Mouse (Mus musculus) bone marrow macrophage, adult 2 months (primary cell): ENCODE results near the gene Hic2. TPM values are rescaled to one million over a fixed set of nuclear protein-coding genes. Genes with fewer than 3 reads are reported as not detected.
"Not testable (repeated sequence)": the region's sequence is repeated elsewhere in the genome, so short reads cannot be mapped to it uniquely, and the experiment has no call there.

Experiments used
- H3K27ac ChIP-seq: 2 replicates; pipeline ENCODE4 v1.5.1; 2012; ENCODE audit warnings: low read depth, low read length; ENCODE audit not compliant: insufficient read depth
- H3K4me1 ChIP-seq: 2 replicates; pipeline ENCODE4 v1.6.1; 2012; ENCODE audit warnings: low read length; ENCODE audit not compliant: control insufficient read depth, insufficient read depth
- H3K4me3 ChIP-seq: 2 replicates; pipeline ENCODE4 v1.5.1; 2012; ENCODE audit warnings: mild to moderate bottlenecking, low read length, moderate library complexity; ENCODE audit not compliant: insufficient read depth
- CTCF ChIP-seq: IDR thresholded peaks from 2 replicates; pipeline ENCODE4 v1.5.1; 2012; ENCODE audit warnings: low read depth, mild to moderate bottlenecking, low read length, moderate library complexity
- POLR2A ChIP-seq: IDR thresholded peaks from 2 replicates; pipeline ENCODE4 v1.6.1; 2012; ENCODE audit warnings: mild to moderate bottlenecking, low read depth, low read length, borderline replicate concordance
- polyA plus RNA-seq: library from polyadenylated mRNA; stranded (reverse); fragments of >200 nt; gene quantifications from 2 replicates; pipeline ENCODE4 v1.2.4, GENCODE M21; 2012; ENCODE audit not compliant: missing spikeins, insufficient read depth, insufficient read length

Gene Hic2
- polyA plus RNA-seq, 1 experiment = 2.0 TPM

GRCm38 (mm10) chr16:17208389-17209361 is 24.7 kb upstream of the Hic2 start, which contains the start of gene Rimbp3:
Rimbp3 (plus strand) TSS chr16:17208603.
- peak within 1 kb of the TSS; percentile 72 for H3K4me3 ChIP-seq
- no peak within 1 kb of the TSS for H3K27ac ChIP-seq
- no peaks in the 10 kb centered on the region for H3K4me1 ChIP-seq
- TF ChIP-seq POLR2A (no peak), CTCF (peak; percentile 78)

DNA sequence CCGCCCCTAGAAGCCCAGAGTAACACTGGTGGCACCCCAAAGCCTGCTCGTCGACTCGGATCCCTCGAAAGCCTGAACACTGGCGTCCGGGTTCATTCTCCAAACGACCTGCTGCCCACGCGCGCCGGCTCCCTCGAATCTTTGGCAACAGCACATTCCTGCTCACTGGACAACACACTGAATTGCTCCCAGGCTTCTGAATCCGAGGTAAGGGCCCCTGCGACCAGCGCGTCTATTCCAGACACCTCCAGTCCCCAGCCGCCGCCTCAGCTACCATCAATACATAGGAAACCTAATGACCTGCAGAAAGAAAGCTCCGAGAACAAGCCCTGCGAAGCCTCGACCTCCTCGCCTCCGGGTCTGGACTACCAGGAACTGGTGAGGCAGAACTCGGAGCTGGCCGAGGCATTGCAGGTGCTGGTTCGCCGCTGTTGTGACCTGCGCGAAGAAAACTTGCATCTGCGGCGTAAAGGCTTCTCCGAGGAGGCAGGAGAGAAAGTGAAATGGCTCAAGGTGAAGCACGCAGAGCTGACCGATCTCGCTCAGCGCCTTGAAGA is 23.9 kb upstream of the Hic2 start:
- no peak overlapping the region for H3K27ac ChIP-seq
- no peaks in the 10 kb centered on the region for H3K4me1 ChIP-seq
- H3K4me3 ChIP-seq = peak overlapping the region; percentile 72
- 0 out of 2 replicates have a peak, but pooled peaks have one; percentile 0 for TF ChIP-seq CTCF
- no peak for TF ChIP-seq POLR2A

DNA sequence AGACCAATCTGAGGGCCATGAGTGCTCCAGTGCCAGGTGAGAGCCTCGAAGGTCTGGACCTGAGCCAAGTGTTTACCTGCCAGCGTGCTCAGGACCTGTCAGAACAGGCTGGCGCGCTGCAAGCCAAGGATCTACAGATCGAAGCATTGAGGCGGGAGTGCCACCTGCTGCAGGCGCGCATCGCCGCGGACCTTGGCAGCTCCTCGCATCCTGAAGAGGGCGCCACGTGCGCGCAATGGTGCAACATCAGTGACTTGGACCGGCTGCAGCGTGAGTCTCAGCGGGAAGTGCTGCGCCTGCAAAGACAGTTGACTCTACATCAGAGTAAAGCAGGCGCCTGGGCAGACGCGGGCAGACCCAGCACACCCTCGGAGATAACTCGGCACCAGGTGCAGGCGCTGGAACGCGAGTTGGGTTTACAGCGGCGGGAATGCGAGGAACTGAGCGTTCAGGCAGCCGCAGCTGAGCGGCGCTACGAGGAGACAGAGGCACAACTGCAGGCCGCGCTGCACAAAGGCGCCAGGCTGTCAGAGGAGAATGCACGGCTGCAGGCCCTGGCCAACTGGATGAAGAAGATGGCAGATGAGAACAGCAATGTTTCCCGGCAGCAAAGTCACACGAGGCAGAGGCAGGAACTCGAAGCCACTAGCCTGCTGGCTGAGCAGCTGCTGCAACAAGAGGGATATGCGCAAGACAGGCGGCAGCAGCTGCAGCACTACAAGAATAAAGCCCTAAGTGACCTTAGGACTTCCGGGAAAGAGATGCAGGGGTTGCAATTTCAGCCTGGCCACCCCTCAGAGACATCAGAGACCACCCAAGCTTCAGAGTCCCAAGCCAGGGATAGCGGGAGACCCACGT is 23.2 kb upstream of the Hic2 start:
- Histone ChIP-seq H3K27ac (no peak overlapping the region), H3K4me1 (no peaks in the 10 kb centered on the region), H3K4me3 (peak overlapping the region; percentile 72)
- TF ChIP-seq CTCF (peak; percentile 65), POLR2A (no peak)

DNA sequence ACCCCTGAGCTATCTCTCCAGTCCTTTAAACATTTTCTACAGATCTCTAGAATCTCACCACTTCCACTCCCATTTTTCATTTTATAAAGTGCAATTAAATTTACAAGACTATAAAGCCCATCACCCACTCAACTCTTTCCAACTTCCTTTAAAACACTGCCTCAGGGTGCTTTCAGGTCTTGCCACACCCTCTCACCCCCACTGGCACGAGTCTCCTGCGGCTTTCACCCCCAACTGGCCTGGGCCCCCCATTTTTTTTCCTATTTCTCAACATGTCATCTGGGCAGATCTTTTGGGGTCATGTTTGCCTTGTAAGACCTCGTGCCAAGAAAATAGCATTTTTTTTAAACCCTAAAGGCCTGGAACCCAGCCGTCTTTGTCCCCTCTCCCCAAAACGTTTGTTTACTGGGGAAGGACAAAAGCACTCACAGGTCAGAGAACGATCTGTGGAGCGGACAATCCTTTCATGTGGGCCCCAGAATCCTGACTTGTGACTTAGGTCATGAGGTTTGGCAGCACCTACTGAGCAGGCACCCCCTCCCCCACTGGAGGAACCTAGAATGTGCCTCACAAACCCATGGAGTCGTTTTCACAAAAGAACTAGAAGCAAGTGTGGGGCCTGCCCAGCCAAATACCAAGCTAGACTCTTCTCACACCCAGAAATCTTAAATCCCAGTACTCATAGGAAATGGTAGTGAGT is 16.3 kb upstream of the Hic2 start:
- Histone ChIP-seq H3K4me3 (no peak overlapping the region), H3K27ac (no peak overlapping the region), H3K4me1 (peaks cover 10% of the 10 kb centered on the region)
- TF ChIP-seq CTCF (no peak), POLR2A (no peak)

GRCm38 (mm10) chr16:17220127-17220733 is 13.1 kb upstream of the Hic2 start:
- no peak overlapping the region for H3K27ac ChIP-seq
- peaks cover 10% of the 10 kb centered on the region for H3K4me1 ChIP-seq
- TF ChIP-seq POLR2A = no peak
- TF ChIP-seq CTCF = no peak
- no peak overlapping the region for H3K4me3 ChIP-seq

DNA sequence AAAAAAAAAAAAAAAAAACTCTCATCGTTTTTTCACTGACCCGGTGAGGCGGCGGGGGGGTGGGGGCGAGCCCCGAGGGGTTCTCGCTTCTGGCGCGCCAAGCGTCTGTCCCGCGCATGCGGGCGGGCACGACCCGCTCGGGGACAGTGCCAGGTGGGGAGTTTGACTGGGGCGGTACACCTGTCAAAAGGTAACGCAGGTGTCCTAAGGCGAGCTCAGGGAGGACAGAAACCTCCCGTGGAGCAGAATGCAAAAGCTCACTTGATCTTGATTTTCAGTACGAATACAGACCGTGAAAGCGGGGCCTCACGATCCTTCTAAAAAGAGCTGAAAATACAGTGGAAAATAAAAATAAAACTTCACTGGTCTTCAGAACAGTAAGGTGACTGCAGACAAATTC is 11.2 kb upstream of the Hic2 start:
- TF ChIP-seq POLR2A (no peak), CTCF (no peak)

GRCm38 (mm10) chr16:17225584-17225983 is 7.8 kb upstream of the Hic2 start:
- H3K4me3 ChIP-seq = no peak overlapping the region
- peaks cover 6% of the 10 kb centered on the region for H3K4me1 ChIP-seq
- TF ChIP-seq POLR2A = no peak
- H3K27ac ChIP-seq = no peak overlapping the region

More for the DNA sequence above, 11.2 kb upstream of the Hic2 start:
- Histone ChIP-seq H3K4me3 (no peak overlapping the region), H3K27ac (no peak overlapping the region), H3K4me1 (peaks cover 12% of the 10 kb centered on the region)

GRCm38 (mm10) chr16:17226496-17226895 is 6.9 kb upstream of the Hic2 start:
- TF ChIP-seq CTCF (no peak), POLR2A (no peak)
- H3K4me1 ChIP-seq = peaks cover 6% of the 10 kb centered on the region

DNA sequence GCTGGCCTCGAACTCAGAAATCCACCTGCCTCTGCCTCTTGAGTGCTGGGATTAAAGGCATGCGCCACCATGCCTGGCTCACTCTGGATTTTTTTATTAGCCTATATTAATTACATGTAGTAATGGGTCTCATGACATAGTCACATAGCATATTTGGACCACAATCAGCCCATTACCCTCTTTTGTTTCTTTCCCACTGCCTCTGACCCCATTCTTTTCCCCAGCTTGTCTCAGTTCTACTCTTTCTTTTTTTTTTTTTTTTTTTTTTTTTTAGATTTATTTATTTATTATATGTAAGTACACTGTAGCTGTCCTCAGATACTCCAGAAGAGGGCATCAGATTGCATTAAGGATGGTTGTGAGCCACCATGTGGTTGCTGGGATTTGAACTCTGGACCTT is 1.8 kb upstream of the Hic2 start:
- H3K27ac ChIP-seq, H3K4me3 ChIP-seq: not testable (repeated sequence)
- peaks cover 17% of the 10 kb centered on the region for H3K4me1 ChIP-seq

More at GRCm38 (mm10) chr16:17226496-17226895, 6.9 kb upstream of the Hic2 start:
- Histone ChIP-seq H3K4me3 (no peak overlapping the region), H3K27ac (no peak overlapping the region)
